Mouse (Mus musculus): ENCODE results near the gene Pigc. TPM values are rescaled to one million over a fixed set of nuclear protein-coding genes. Genes with fewer than 3 reads are reported as not detected.

Pigc gene
- polyA plus RNA-seq, 1 experiment from 2014 or later = 35.7 TPM

DNA sequence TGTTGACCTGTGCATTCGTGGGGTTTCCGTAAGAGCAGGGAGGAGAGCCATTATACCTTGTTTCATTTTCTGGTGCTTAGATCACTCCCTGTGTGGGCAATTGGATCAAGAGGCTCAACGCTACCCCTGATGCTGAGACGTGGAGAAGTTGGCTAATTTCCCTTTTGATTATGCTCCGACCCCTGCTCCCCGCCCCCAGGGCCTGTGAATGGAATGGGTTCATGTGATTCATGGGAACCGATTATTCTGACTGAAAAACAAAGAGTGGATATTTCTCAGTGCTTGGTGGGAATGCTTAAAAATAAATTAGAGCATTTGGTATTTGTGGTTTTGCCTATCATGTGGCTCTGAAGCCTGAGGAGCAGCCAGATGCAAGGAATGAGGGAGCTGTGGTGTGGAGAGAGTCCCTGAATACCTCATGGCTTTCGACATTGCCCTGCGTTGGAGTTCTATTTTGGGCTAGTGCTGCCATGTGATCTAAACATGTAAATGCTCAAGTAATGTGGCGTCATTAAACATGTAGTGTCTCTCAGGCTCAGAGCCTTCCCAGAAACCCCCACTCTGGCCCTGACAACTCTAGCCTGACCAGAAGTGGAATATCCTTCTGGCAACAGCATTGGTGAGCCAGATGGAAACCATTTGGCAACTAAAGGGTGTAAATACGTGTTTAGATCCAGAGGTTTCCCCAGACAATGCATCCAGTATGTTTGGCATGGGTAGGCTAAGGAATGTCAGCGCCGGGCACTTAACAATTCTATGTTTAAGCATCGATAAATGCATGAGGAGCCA lies 34.9 kb downstream of the Pigc start:
- Histone ChIP-seq H3K27me3 (ENCODE audit: control insufficient read depth, insufficient read depth, low read length) (no peaks in the 10 kb centered on the region), H3K27ac (ENCODE audit: low read depth, low read length) (no peak overlapping the region), H3K36me3 (ENCODE audit: control insufficient read depth, insufficient read depth, low read length) (no peaks in the 10 kb centered on the region), H3K4me3 (ENCODE audit: low read depth, low read length) (no peak overlapping the region), H3K9ac (ENCODE audit: low read length) (no peak overlapping the region), H3K4me2 (no peak overlapping the region), H3K9me3 (ENCODE audit: control insufficient read depth, low read length) (no peaks in the 10 kb centered on the region), H3K4me1 (ENCODE audit: control insufficient read depth, insufficient read depth, low read length) (peaks cover 17% of the 10 kb centered on the region)
- DNase-seq (ENCODE audit: low spot score, missing footprints) = no peak
- WGBS = 74% methylated on average over 14 of the region's 14 CpGs
- ATAC-seq (ENCODE audit: low FRiP score) = no peak

DNA sequence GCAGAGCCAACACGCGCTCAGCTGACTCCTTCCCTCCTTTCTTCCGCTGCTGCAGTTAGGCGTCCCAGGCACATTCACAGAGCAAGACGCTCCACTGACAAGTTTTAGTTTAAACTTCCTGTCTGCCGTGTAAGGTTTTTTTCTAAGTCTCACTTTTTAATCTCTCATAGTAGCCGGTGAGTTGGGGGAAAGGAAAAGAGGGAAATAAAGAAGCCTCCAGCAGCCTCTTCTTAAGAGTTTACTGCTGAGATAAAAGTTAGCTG lies 35.5 kb downstream of the Pigc start:
- Histone ChIP-seq H3K4me1 (ENCODE audit: control insufficient read depth, insufficient read depth, low read length) (peaks cover 17% of the 10 kb centered on the region), H3K9ac (ENCODE audit: low read length) (no peak overlapping the region), H3K27me3 (ENCODE audit: control insufficient read depth, insufficient read depth, low read length) (no peaks in the 10 kb centered on the region), H3K9me3 (ENCODE audit: control insufficient read depth, low read length) (no peaks in the 10 kb centered on the region), H3K27ac (ENCODE audit: low read depth, low read length) (no peak overlapping the region), H3K4me2 (no peak overlapping the region), H3K36me3 (ENCODE audit: control insufficient read depth, insufficient read depth, low read length) (no peaks in the 10 kb centered on the region), H3K4me3 (ENCODE audit: low read depth, low read length) (no peak overlapping the region)
- ATAC-seq (ENCODE audit: low FRiP score) = no peak
- WGBS = 66% methylated on average over 7 of the region's 7 CpGs
- no peak for DNase-seq (ENCODE audit: low spot score, missing footprints)

DNA sequence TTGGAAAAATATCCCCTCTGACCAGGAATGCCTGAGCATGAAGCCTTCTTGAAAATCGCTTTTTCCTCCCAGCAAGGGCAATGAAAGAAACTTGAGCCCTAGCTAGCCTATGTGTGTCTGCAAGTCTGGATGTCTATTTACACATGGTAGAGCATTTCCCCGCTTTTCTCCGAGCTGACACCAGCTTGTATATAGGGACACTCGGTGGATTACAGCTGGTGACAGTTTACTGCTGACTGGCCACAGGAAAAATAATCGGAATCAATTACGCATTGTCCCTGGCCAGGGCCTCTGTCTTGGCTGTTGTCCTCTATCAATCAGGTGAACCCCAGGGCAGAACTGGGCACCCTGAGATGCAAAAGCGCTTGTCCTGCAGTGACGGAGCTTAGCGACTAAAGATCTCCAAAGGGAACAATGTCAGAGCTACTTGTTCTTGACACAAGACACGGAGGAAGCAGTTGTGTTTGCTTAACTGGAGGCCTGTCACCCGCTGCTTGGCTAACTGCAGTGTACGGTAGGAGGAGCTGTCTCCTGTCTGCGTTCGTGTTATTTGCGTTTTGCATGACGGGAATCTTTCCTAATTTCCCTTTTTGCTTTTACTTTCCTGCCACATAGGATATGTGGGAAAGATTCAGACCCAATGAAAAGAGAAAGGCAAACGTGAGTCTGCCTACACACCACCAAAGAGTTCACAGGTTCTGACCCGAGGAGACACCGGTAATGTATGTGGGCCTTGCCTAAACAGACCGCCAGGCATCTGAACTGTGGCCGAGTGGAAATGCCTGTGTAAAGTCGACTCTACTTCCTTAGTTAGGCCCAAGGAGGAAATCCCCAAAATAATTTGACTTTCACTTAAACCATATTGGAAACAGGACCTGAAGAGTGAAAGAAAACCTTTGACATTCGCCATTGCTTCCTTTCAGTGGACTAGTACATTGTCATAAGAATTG lies 36.1 kb downstream of the Pigc start:
- Histone ChIP-seq H3K27ac (ENCODE audit: low read depth, low read length) (peak overlapping the region; percentile 25; the same call in 1 of the 2 replicates), H3K27me3 (ENCODE audit: control insufficient read depth, insufficient read depth, low read length) (no peaks in the 10 kb centered on the region), H3K9ac (ENCODE audit: low read length) (no peak overlapping the region), H3K36me3 (ENCODE audit: control insufficient read depth, insufficient read depth, low read length) (no peaks in the 10 kb centered on the region), H3K4me1 (ENCODE audit: control insufficient read depth, insufficient read depth, low read length) (peaks cover 13% of the 10 kb centered on the region), H3K9me3 (ENCODE audit: control insufficient read depth, low read length) (no peaks in the 10 kb centered on the region), H3K4me3 (ENCODE audit: low read depth, low read length) (no peak overlapping the region), H3K4me2 (no peak overlapping the region)
- peak; percentile 51 for ATAC-seq (ENCODE audit: low FRiP score)
- WGBS = 61% methylated on average over 23 of the region's 23 CpGs
- no peak for DNase-seq (ENCODE audit: low spot score, missing footprints)

DNA sequence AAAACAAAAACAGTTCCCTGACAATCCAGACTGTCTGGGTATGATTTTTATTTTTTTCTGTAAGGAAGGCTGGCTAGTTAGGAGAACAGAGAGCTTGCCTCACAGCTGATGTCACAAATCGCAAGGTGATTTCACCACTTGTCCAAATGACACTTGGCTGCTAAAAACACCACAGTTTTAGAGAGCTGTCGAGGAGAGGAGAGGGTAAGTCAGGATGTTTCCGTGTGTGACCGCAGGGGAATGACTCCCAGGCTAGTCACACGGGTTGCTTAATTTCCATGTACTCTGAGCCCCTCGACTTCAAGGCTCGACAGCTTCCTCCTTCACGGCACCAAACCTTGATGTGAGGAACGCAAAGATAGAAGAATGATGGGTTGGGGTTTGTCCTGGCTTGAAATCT lies 37.1 kb downstream of the Pigc start:
- Histone ChIP-seq H3K36me3 (ENCODE audit: control insufficient read depth, insufficient read depth, low read length) (no peaks in the 10 kb centered on the region), H3K4me2 (no peak overlapping the region), H3K9me3 (ENCODE audit: control insufficient read depth, low read length) (no peaks in the 10 kb centered on the region), H3K4me1 (ENCODE audit: control insufficient read depth, insufficient read depth, low read length) (peaks cover 12% of the 10 kb centered on the region), H3K4me3 (ENCODE audit: low read depth, low read length) (no peak overlapping the region), H3K27ac (ENCODE audit: low read depth, low read length) (no peak overlapping the region), H3K27me3 (ENCODE audit: control insufficient read depth, insufficient read depth, low read length) (no peaks in the 10 kb centered on the region), H3K9ac (ENCODE audit: low read length) (no peak overlapping the region)
- ATAC-seq (ENCODE audit: low FRiP score) = no peak
- WGBS = 89% methylated on average over 9 of the region's 9 CpGs
- DNase-seq (ENCODE audit: low spot score, missing footprints) = no peak

DNA sequence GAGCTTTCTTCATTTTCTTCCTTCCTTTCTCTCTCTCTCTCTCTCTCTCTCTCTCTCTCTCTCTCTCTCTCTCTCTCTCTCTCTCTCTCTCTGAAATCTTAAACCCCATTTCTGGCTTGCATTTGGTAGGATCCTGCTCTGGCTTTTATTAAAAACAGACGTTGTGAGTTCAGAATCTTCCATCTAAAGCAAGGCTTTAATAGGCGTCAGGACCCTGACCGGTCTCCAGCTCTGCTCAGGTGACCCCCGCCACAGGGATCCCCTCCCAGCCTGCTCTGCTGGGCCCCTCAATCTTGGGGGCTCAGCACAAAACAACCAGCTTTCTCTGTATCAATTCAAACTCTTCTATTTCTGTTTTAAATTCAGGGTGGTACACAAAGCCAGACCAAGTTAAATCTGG lies 39.2 kb downstream of the Pigc start:
- Histone ChIP-seq H3K4me1 (ENCODE audit: control insufficient read depth, insufficient read depth, low read length) (peaks cover 12% of the 10 kb centered on the region), H3K27me3 (ENCODE audit: control insufficient read depth, insufficient read depth, low read length) (no peaks in the 10 kb centered on the region), H3K27ac (ENCODE audit: low read depth, low read length) (no peak overlapping the region), H3K4me3 (ENCODE audit: low read depth, low read length) (no peak overlapping the region), H3K4me2 (no peak overlapping the region), H3K36me3 (ENCODE audit: control insufficient read depth, insufficient read depth, low read length) (no peaks in the 10 kb centered on the region), H3K9me3 (ENCODE audit: control insufficient read depth, low read length) (no peaks in the 10 kb centered on the region), H3K9ac (ENCODE audit: low read length) (no peak overlapping the region)
- no peak for ATAC-seq (ENCODE audit: low FRiP score)
- WGBS = 61% methylated on average over 4 of the region's 4 CpGs
- no peak for DNase-seq (ENCODE audit: low spot score, missing footprints)

DNA sequence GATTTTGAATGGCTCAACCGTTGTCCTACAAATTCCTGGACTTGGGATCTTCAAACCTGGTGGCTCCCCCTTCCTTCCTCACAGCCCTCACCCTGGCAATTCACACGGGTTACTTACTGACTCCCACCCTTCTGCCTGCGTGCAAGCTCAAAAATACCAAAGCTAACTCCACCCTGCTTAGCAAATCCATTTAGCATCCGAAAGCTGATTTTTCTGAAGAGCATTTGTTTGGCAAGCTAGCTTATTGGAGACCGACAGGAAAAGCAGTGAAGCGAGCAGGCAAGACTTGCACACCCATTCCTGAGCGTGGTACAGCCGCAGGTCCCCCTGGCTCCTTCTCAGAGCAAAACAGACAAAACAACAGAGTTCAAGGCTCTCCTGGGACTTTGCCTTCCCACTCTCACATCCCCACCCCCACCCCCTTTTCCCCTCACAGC lies 39.7 kb downstream of the Pigc start:
- ATAC-seq (ENCODE audit: low FRiP score) (no peak), DNase-seq (ENCODE audit: low spot score, missing footprints) (no peak)
- Histone ChIP-seq H3K4me1 (ENCODE audit: control insufficient read depth, insufficient read depth, low read length) (peaks cover 12% of the 10 kb centered on the region), H3K27ac (ENCODE audit: low read depth, low read length) (no peak overlapping the region), H3K27me3 (ENCODE audit: control insufficient read depth, insufficient read depth, low read length) (no peaks in the 10 kb centered on the region), H3K9ac (ENCODE audit: low read length) (no peak overlapping the region), H3K4me3 (ENCODE audit: low read depth, low read length) (no peak overlapping the region), H3K36me3 (ENCODE audit: control insufficient read depth, insufficient read depth, low read length) (no peaks in the 10 kb centered on the region), H3K4me2 (no peak overlapping the region), H3K9me3 (ENCODE audit: control insufficient read depth, low read length) (no peaks in the 10 kb centered on the region)
- 41% methylated on average over 8 of the region's 8 CpGs for WGBS

DNA sequence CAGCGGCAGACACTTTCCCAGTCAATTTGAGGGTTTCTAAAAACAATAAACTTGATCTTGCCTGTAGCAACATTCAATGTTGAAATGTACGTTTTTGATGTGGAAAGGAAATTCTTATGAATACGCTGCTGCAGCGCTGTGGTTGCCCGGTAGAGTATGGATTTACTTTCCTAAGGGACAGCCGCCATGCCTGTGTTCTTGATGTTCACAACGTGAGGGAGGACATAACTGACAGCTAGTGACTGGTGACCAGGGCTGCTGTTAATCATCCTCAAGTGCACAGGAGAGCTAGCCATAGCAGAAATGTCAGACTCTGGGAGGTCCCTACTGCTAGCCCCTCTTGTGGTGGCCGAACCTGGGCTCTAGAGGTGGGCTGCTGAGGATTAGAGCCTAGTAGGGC lies 40.1 kb downstream of the Pigc start:
- Histone ChIP-seq H3K4me1 (ENCODE audit: control insufficient read depth, insufficient read depth, low read length) (peaks cover 9% of the 10 kb centered on the region), H3K36me3 (ENCODE audit: control insufficient read depth, insufficient read depth, low read length) (no peaks in the 10 kb centered on the region), H3K9me3 (ENCODE audit: control insufficient read depth, low read length) (no peaks in the 10 kb centered on the region), H3K27me3 (ENCODE audit: control insufficient read depth, insufficient read depth, low read length) (no peaks in the 10 kb centered on the region), H3K4me3 (ENCODE audit: low read depth, low read length) (no peak overlapping the region), H3K27ac (ENCODE audit: low read depth, low read length) (no peak overlapping the region; the same call in 1 of the 2 replicates), H3K9ac (ENCODE audit: low read length) (no peak overlapping the region), H3K4me2 (no peak overlapping the region)
- DNase-seq (ENCODE audit: low spot score, missing footprints) = no peak
- 79% methylated on average over 8 of the region's 8 CpGs for WGBS
- ATAC-seq (ENCODE audit: low FRiP score) = no peak

DNA sequence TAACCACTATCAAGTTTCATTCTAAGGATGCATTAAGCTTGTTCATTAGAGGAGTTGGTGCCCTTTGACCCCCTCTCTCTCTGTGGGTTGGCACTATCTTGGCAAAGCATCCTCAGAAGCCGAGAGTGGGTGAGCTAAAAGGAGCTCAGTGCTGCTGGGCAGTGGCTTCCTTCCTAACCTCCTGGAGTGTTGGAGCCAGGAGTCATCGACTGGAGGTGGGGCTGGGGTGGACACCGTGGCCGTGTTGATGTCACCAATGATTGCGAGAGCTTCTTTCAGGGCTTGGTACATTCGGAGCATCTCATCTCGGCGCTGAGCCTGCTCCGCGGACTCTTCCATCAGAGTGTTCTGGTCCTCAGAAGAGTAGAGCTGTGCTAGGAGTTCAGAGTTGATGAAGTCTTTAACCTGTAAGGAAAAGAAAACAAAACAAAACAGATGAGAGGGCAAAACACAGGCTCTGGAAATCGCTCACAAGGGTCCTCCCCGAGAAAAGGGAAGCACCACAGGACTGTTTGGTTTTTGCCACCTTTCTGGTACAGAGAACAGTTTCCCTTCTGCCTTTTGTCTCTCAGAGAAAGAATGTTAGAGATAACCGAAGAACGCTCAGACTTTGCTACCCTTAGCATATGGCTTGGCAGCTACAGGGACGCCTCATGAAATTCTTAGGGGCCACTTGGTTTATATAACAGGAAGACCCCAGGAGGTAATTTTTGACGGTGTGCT lies 42.7 kb downstream of the Pigc start:
- Histone ChIP-seq H3K36me3 (ENCODE audit: control insufficient read depth, insufficient read depth, low read length) (no peaks in the 10 kb centered on the region), H3K4me1 (ENCODE audit: control insufficient read depth, insufficient read depth, low read length) (peaks cover 5% of the 10 kb centered on the region), H3K4me3 (ENCODE audit: low read depth, low read length) (no peak overlapping the region), H3K9me3 (ENCODE audit: control insufficient read depth, low read length) (no peaks in the 10 kb centered on the region), H3K27me3 (ENCODE audit: control insufficient read depth, insufficient read depth, low read length) (no peaks in the 10 kb centered on the region), H3K27ac (ENCODE audit: low read depth, low read length) (no peak overlapping the region), H3K4me2 (no peak overlapping the region), H3K9ac (ENCODE audit: low read length) (no peak overlapping the region)
- 82% methylated on average over 16 of the region's 16 CpGs for WGBS
- ATAC-seq (ENCODE audit: low FRiP score) (no peak), DNase-seq (ENCODE audit: low spot score, missing footprints) (no peak)

DNA sequence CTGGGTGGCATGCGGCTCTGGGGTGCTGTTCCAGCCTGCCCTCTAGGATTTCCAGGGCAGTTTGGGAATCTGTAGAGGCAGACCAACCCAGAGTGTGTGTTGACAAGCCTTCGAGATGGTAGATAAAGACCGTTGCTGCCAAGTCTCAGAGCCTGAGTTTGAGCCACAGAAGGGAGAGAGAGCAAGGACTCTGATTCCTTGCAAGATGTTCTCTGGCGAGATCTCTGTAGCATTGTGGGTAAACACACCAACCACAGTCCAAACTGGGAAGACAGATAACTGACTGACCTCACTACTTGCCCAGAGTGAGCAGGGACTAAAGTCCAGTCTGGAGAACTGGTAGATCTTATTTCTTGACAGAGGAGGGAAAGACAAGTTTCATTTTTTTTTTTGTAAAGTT lies 44.6 kb downstream of the Pigc start:
- DNase-seq (ENCODE audit: low spot score, missing footprints) = no peak
- peaks cover 4% of the 10 kb centered on the region for H3K4me1 ChIP-seq (ENCODE audit: control insufficient read depth, insufficient read depth, low read length)
- no peak overlapping the region for H3K4me2 ChIP-seq
- no peak for ATAC-seq (ENCODE audit: low FRiP score)
- H3K9ac ChIP-seq (ENCODE audit: low read length) = no peak overlapping the region
- no peaks in the 10 kb centered on the region for H3K27me3 ChIP-seq (ENCODE audit: control insufficient read depth, insufficient read depth, low read length)
- H3K4me3 ChIP-seq (ENCODE audit: low read depth, low read length) = no peak overlapping the region
- H3K27ac ChIP-seq (ENCODE audit: low read depth, low read length) = no peak overlapping the region
- 84% methylated on average over 4 of the region's 4 CpGs for WGBS
- no peaks in the 10 kb centered on the region for H3K36me3 ChIP-seq (ENCODE audit: control insufficient read depth, insufficient read depth, low read length)
- H3K9me3 ChIP-seq (ENCODE audit: control insufficient read depth, low read length) = no peaks in the 10 kb centered on the region
